Mouse (Mus musculus): ENCODE measurements around the gene Gm765. TPM values are rescaled to one million over a fixed set of nuclear protein-coding genes. Genes with fewer than 3 reads are reported as not detected.

The Gm765 gene
- polyA plus RNA-seq (2012; rRNA removed): 0.04 TPM in 1 of 2 replicates, not detected in the other

GRCm38 (mm10) chr6:98342654-98343053 is at the start of gene Gm765:
Gene Gm765 (minus strand): TSS chr6:98342754.
- 90% methylated on average over 5 of the region's 5 CpGs for WGBS
- Histone ChIP-seq H3K27me3 (ENCODE audit: control insufficient read depth, insufficient read depth, low read length) (no peaks in the 10 kb centered on the region), H3K36me3 (ENCODE audit: control insufficient read depth, insufficient read depth, low read length) (no peaks in the 10 kb centered on the region), H3K4me3 (ENCODE audit: control insufficient read depth, insufficient read depth, low read length) (no peak within 1 kb of the TSS), H3K4me1 (replicated peaks; ENCODE audit: control insufficient read depth, insufficient read depth, low read length) (no peaks in the 10 kb centered on the region), H3K27ac (ENCODE audit: control insufficient read depth, insufficient read depth, low read length) (no peak within 1 kb of the TSS)
- no peak for DNase-seq
- TF ChIP-seq CTCF (IDR thresholded peaks at IDR 0.05; ENCODE audit: borderline replicate concordance, control insufficient read depth, extremely low read depth, insufficient read depth, low read length, poor library complexity) (no peak), POLR2A (IDR thresholded peaks at IDR 0.05; ENCODE audit: control insufficient read depth, extremely low read depth, insufficient read depth, low read length, poor library complexity) (no peak)

DNA sequence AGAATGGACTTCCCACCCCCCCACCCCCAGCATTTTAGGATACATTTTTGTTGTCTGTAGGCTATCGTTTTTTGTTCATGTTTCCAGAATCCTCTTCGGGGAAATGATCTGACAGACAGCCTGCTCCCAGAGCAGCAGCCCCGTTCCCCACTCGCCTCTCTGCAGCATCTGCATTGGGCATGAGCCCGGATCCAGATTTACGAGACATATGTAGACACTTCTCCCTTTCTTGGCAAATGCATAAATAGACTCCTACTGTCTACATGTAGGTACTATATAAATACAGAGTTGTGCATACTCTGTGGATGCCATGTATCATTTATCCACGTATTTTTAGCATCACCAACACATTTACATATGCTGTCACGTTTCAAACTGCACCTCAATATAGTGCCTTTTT is 42.9 kb upstream of the Gm765 start:
- whole genome bisulfite sequencing: 86% methylated on average over 8 of the region's 8 CpGs
- Histone ChIP-seq H3K36me3 (ENCODE audit: control insufficient read depth, insufficient read depth, low read length) (no peaks in the 10 kb centered on the region), H3K4me1 (replicated peaks; ENCODE audit: control insufficient read depth, insufficient read depth, low read length) (no peaks in the 10 kb centered on the region), H3K27me3 (ENCODE audit: control insufficient read depth, insufficient read depth, low read length) (no peaks in the 10 kb centered on the region), H3K4me3 (ENCODE audit: control insufficient read depth, insufficient read depth, low read length) (no peak overlapping the region), H3K27ac (ENCODE audit: control insufficient read depth, insufficient read depth, low read length) (no peak overlapping the region)
- DNase-seq: no peak
- TF ChIP-seq POLR2A (IDR thresholded peaks at IDR 0.05; ENCODE audit: control insufficient read depth, extremely low read depth, insufficient read depth, low read length, poor library complexity): no peak
- no peak for TF ChIP-seq CTCF (IDR thresholded peaks at IDR 0.05; ENCODE audit: borderline replicate concordance, control insufficient read depth, extremely low read depth, insufficient read depth, low read length, poor library complexity)

DNA sequence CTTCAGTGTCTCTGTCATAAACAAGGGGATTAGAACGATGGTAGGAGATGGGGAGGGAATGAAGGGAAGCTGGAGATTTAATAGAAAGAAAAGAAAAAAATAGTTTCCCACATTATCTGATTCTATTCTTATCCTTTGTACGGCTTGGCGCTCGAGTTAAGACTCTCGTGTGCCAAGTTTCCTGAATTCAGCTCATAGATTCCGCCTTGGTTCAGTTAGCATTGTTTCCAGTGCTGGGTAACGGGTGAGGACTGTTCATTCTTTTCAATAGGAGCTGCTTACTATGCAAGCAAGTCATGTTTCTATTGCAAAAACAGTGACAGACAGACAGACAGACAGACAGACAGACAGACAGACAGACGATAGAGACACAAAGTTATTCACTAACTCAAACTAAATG is 41.9 kb upstream of the Gm765 start:
- WGBS: 53% methylated on average over 8 of the region's 8 CpGs
- Histone ChIP-seq H3K4me3 (ENCODE audit: control insufficient read depth, insufficient read depth, low read length) (no peak overlapping the region), H3K36me3 (ENCODE audit: control insufficient read depth, insufficient read depth, low read length) (no peaks in the 10 kb centered on the region), H3K27me3 (ENCODE audit: control insufficient read depth, insufficient read depth, low read length) (no peaks in the 10 kb centered on the region), H3K27ac (ENCODE audit: control insufficient read depth, insufficient read depth, low read length) (no peak overlapping the region), H3K4me1 (replicated peaks; ENCODE audit: control insufficient read depth, insufficient read depth, low read length) (no peaks in the 10 kb centered on the region)
- no peak for DNase-seq
- no peak for TF ChIP-seq POLR2A (IDR thresholded peaks at IDR 0.05; ENCODE audit: control insufficient read depth, extremely low read depth, insufficient read depth, low read length, poor library complexity)
- no peak for TF ChIP-seq CTCF (IDR thresholded peaks at IDR 0.05; ENCODE audit: borderline replicate concordance, control insufficient read depth, extremely low read depth, insufficient read depth, low read length, poor library complexity)

GRCm38 (mm10) chr6:98383411-98383810 is 40.9 kb upstream of the Gm765 start:
- TF ChIP-seq POLR2A (IDR thresholded peaks at IDR 0.05; ENCODE audit: control insufficient read depth, extremely low read depth, insufficient read depth, low read length, poor library complexity) (no peak), CTCF (IDR thresholded peaks at IDR 0.05; ENCODE audit: borderline replicate concordance, control insufficient read depth, extremely low read depth, insufficient read depth, low read length, poor library complexity) (no peak)
- DNase-seq: peak; percentile 8
- no peaks in the 10 kb centered on the region for H3K4me1 ChIP-seq (replicated peaks; ENCODE audit: control insufficient read depth, insufficient read depth, low read length)
- H3K27ac ChIP-seq (ENCODE audit: control insufficient read depth, insufficient read depth, low read length): no peak overlapping the region
- H3K36me3 ChIP-seq (ENCODE audit: control insufficient read depth, insufficient read depth, low read length): no peaks in the 10 kb centered on the region
- no peak overlapping the region for H3K4me3 ChIP-seq (ENCODE audit: control insufficient read depth, insufficient read depth, low read length)
- 36% methylated on average over 6 of the region's 6 CpGs for WGBS
- H3K27me3 ChIP-seq (ENCODE audit: control insufficient read depth, insufficient read depth, low read length): no peaks in the 10 kb centered on the region

GRCm38 (mm10) chr6:98366199-98366598 is 23.6 kb upstream of the Gm765 start:
- no peaks in the 10 kb centered on the region for H3K36me3 ChIP-seq (ENCODE audit: control insufficient read depth, insufficient read depth, low read length)
- H3K4me1 ChIP-seq (replicated peaks; ENCODE audit: control insufficient read depth, insufficient read depth, low read length): no peaks in the 10 kb centered on the region
- 80% methylated on average over 4 of the region's 4 CpGs for WGBS
- TF ChIP-seq CTCF (IDR thresholded peaks at IDR 0.05; ENCODE audit: borderline replicate concordance, control insufficient read depth, extremely low read depth, insufficient read depth, low read length, poor library complexity): no peak
- no peaks in the 10 kb centered on the region for H3K27me3 ChIP-seq (ENCODE audit: control insufficient read depth, insufficient read depth, low read length)
- H3K4me3 ChIP-seq (ENCODE audit: control insufficient read depth, insufficient read depth, low read length): no peak overlapping the region
- H3K27ac ChIP-seq (ENCODE audit: control insufficient read depth, insufficient read depth, low read length): no peak overlapping the region
- no peak for DNase-seq

DNA sequence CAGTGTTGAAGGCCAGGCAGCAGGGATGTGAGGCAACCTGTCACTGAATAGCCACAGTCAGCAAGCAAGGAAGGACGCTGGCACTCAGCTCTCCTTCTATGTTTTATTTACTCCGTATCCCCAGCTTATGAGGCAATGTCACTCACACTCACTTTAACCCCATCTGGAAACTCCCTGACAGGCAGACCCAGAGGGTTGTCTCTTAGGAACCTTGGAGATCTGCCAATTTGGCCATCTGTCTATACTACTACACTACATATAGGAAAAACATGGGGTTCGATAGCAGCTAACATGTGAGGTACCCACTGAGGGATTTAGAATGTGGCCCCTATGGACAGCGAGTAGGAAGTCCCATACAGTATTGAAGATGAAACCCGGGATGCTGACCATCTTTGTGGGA is 12.7 kb upstream of the Gm765 start:
- Histone ChIP-seq H3K27ac (ENCODE audit: control insufficient read depth, insufficient read depth, low read length) (no peak overlapping the region), H3K4me3 (ENCODE audit: control insufficient read depth, insufficient read depth, low read length) (no peak overlapping the region), H3K4me1 (replicated peaks; ENCODE audit: control insufficient read depth, insufficient read depth, low read length) (no peaks in the 10 kb centered on the region), H3K36me3 (ENCODE audit: control insufficient read depth, insufficient read depth, low read length) (no peaks in the 10 kb centered on the region), H3K27me3 (ENCODE audit: control insufficient read depth, insufficient read depth, low read length) (no peaks in the 10 kb centered on the region)
- no peak for DNase-seq
- no peak for TF ChIP-seq POLR2A (IDR thresholded peaks at IDR 0.05; ENCODE audit: control insufficient read depth, extremely low read depth, insufficient read depth, low read length, poor library complexity)
- no peak for TF ChIP-seq CTCF (IDR thresholded peaks at IDR 0.05; ENCODE audit: borderline replicate concordance, control insufficient read depth, extremely low read depth, insufficient read depth, low read length, poor library complexity)
- WGBS: 87% methylated on average over 5 of the region's 5 CpGs

DNA sequence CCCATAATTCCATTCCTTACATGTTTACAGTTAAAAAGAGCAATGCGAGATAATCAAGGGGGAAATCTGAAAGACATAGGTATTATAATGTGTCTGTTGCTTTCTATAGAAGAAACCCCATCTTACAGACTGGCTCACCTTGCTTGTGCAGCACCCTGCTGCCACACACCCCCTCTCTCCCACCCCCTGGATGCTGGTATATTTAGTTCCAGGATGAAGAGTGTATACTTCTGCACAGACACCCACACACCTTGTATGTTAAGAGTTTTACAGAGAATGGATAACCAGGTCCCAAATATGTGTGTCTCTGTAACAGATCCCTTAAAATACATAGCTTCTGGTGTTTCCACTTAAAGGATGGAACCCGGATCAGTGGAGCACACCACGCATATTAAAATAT is 10.7 kb upstream of the Gm765 start:
- TF ChIP-seq POLR2A (IDR thresholded peaks at IDR 0.05; ENCODE audit: control insufficient read depth, extremely low read depth, insufficient read depth, low read length, poor library complexity): no peak
- TF ChIP-seq CTCF (IDR thresholded peaks at IDR 0.05; ENCODE audit: borderline replicate concordance, control insufficient read depth, extremely low read depth, insufficient read depth, low read length, poor library complexity): no peak
- H3K27me3 ChIP-seq (ENCODE audit: control insufficient read depth, insufficient read depth, low read length): no peaks in the 10 kb centered on the region
- 89% methylated on average over 3 of the region's 3 CpGs for WGBS
- DNase-seq: no peak
- H3K27ac ChIP-seq (ENCODE audit: control insufficient read depth, insufficient read depth, low read length): no peak overlapping the region
- H3K4me1 ChIP-seq (replicated peaks; ENCODE audit: control insufficient read depth, insufficient read depth, low read length): no peaks in the 10 kb centered on the region
- H3K4me3 ChIP-seq (ENCODE audit: control insufficient read depth, insufficient read depth, low read length): no peak overlapping the region
- H3K36me3 ChIP-seq (ENCODE audit: control insufficient read depth, insufficient read depth, low read length): no peaks in the 10 kb centered on the region
